Mouse (Mus musculus): ENCODE data around the gene Dynlt1b. TPM values are rescaled to one million over a fixed set of nuclear protein-coding genes. Genes with fewer than 3 reads are reported as not detected.
"Not testable (repeated sequence)": the region's sequence is repeated elsewhere in the genome, so short reads cannot be mapped to it uniquely, and the experiment has no call there.

Gene Dynlt1b
- polyA plus RNA-seq, 1 experiment from 2014 or later = 1,046 TPM

GRCm38 (mm10) chr17:6421547-6422326 is 8.2 kb upstream of the Dynlt1b start:
- not testable (repeated sequence) for H3K9me3 ChIP-seq (ENCODE audit: control insufficient read depth, low read length); ATAC-seq; H3K36me3 ChIP-seq (ENCODE audit: control insufficient read depth, insufficient read depth, low read length); H3K27ac ChIP-seq (ENCODE audit: low read depth, low read length); H3K27me3 ChIP-seq (replicated peaks; ENCODE audit: control insufficient read depth, insufficient read depth, low read length); H3K4me3 ChIP-seq (ENCODE audit: low read length); H3K4me1 ChIP-seq (ENCODE audit: control insufficient read depth, insufficient read depth, low read depth, low read length); H3K9ac ChIP-seq (ENCODE audit: low read depth, low read length); H3K4me2 ChIP-seq (ENCODE audit: low read length)
- 51% methylated on average over 10 of the region's 14 CpGs for WGBS

- H3K9me3 ChIP-seq (ENCODE audit: control insufficient read depth, low read length); H3K4me1 ChIP-seq (ENCODE audit: control insufficient read depth, insufficient read depth, low read depth, low read length); H3K27ac ChIP-seq (ENCODE audit: low read depth, low read length); ATAC-seq; H3K4me2 ChIP-seq (ENCODE audit: low read length); H3K27me3 ChIP-seq (replicated peaks; ENCODE audit: control insufficient read depth, insufficient read depth, low read length); H3K4me3 ChIP-seq (ENCODE audit: low read length); H3K36me3 ChIP-seq (ENCODE audit: control insufficient read depth, insufficient read depth, low read length); H3K9ac ChIP-seq (ENCODE audit: low read depth, low read length): not testable (repeated sequence)
- WGBS = 69% methylated on average over 2 of the region's 2 CpGs
Measured at GRCm38 (mm10) chr17:6422370-6422769, 7.5 kb upstream of the Dynlt1b start.

- H3K27me3 ChIP-seq (replicated peaks; ENCODE audit: control insufficient read depth, insufficient read depth, low read length); H3K4me3 ChIP-seq (ENCODE audit: low read length); H3K4me2 ChIP-seq (ENCODE audit: low read length); H3K9me3 ChIP-seq (ENCODE audit: control insufficient read depth, low read length); H3K36me3 ChIP-seq (ENCODE audit: control insufficient read depth, insufficient read depth, low read length); H3K27ac ChIP-seq (ENCODE audit: low read depth, low read length); H3K9ac ChIP-seq (ENCODE audit: low read depth, low read length); H3K4me1 ChIP-seq (ENCODE audit: control insufficient read depth, insufficient read depth, low read depth, low read length); ATAC-seq: not testable (repeated sequence)
- WGBS = 64% methylated on average over 3 of the region's 3 CpGs
Measured at GRCm38 (mm10) chr17:6422805-6423204, 7.1 kb upstream of the Dynlt1b start.

- not testable (repeated sequence) for H3K9ac ChIP-seq (ENCODE audit: low read depth, low read length); H3K9me3 ChIP-seq (ENCODE audit: control insufficient read depth, low read length); H3K4me2 ChIP-seq (ENCODE audit: low read length); H3K27me3 ChIP-seq (replicated peaks; ENCODE audit: control insufficient read depth, insufficient read depth, low read length); H3K4me3 ChIP-seq (ENCODE audit: low read length); ATAC-seq; H3K27ac ChIP-seq (ENCODE audit: low read depth, low read length); H3K36me3 ChIP-seq (ENCODE audit: control insufficient read depth, insufficient read depth, low read length); H3K4me1 ChIP-seq (ENCODE audit: control insufficient read depth, insufficient read depth, low read depth, low read length)
- 55% methylated on average over 11 of the region's 12 CpGs for WGBS
Measured at GRCm38 (mm10) chr17:6424294-6424980, 5.5 kb upstream of the Dynlt1b start.

GRCm38 (mm10) chr17:6425325-6425724 is 4.6 kb upstream of the Dynlt1b start:
- H3K4me3 ChIP-seq (ENCODE audit: low read length); H3K4me2 ChIP-seq (ENCODE audit: low read length); H3K9me3 ChIP-seq (ENCODE audit: control insufficient read depth, low read length); H3K9ac ChIP-seq (ENCODE audit: low read depth, low read length); H3K4me1 ChIP-seq (ENCODE audit: control insufficient read depth, insufficient read depth, low read depth, low read length); H3K27ac ChIP-seq (ENCODE audit: low read depth, low read length); ATAC-seq; H3K27me3 ChIP-seq (replicated peaks; ENCODE audit: control insufficient read depth, insufficient read depth, low read length); H3K36me3 ChIP-seq (ENCODE audit: control insufficient read depth, insufficient read depth, low read length): not testable (repeated sequence)
- 72% methylated on average over 2 of the region's 3 CpGs for WGBS

GRCm38 (mm10) chr17:6426869-6427268 is 3.0 kb upstream of the Dynlt1b start:
- 76% methylated on average over 4 of the region's 8 CpGs for WGBS

GRCm38 (mm10) chr17:6428926-6429325 is 986 bp upstream of the Dynlt1b start:
- ATAC-seq; H3K9ac ChIP-seq (ENCODE audit: low read depth, low read length): not testable (repeated sequence)
- WGBS = 84% methylated on average over 2 of the region's 2 CpGs

More at GRCm38 (mm10) chr17:6426869-6427268, 3.0 kb upstream of the Dynlt1b start:
- not testable (repeated sequence) for H3K4me3 ChIP-seq (ENCODE audit: low read length); H3K4me1 ChIP-seq (ENCODE audit: control insufficient read depth, insufficient read depth, low read depth, low read length); H3K9ac ChIP-seq (ENCODE audit: low read depth, low read length); H3K27ac ChIP-seq (ENCODE audit: low read depth, low read length); H3K4me2 ChIP-seq (ENCODE audit: low read length); H3K27me3 ChIP-seq (replicated peaks; ENCODE audit: control insufficient read depth, insufficient read depth, low read length); H3K36me3 ChIP-seq (ENCODE audit: control insufficient read depth, insufficient read depth, low read length); H3K9me3 ChIP-seq (ENCODE audit: control insufficient read depth, low read length); ATAC-seq

GRCm38 (mm10) chr17:6430410-6431001 is 594 bp downstream of the Dynlt1b start:
- not testable (repeated sequence) for H3K9me3 ChIP-seq (ENCODE audit: control insufficient read depth, low read length); H3K4me1 ChIP-seq (ENCODE audit: control insufficient read depth, insufficient read depth, low read depth, low read length); H3K27me3 ChIP-seq (replicated peaks; ENCODE audit: control insufficient read depth, insufficient read depth, low read length); H3K36me3 ChIP-seq (ENCODE audit: control insufficient read depth, insufficient read depth, low read length)
- peak overlapping the region; percentile 56 for H3K4me2 ChIP-seq (ENCODE audit: low read length)
- H3K4me3 ChIP-seq (ENCODE audit: low read length) = peak overlapping the region; percentile 44
- H3K27ac ChIP-seq (ENCODE audit: low read depth, low read length) = peak overlapping the region; percentile 83
- peak; percentile 43 for ATAC-seq
- peak overlapping the region; percentile 70 for H3K9ac ChIP-seq (ENCODE audit: low read depth, low read length)
- 8% methylated on average over 8 of the region's 9 CpGs for WGBS

More at GRCm38 (mm10) chr17:6428926-6429325, 986 bp upstream of the Dynlt1b start:
- H3K4me2 ChIP-seq (ENCODE audit: low read length); H3K4me1 ChIP-seq (ENCODE audit: control insufficient read depth, insufficient read depth, low read depth, low read length); H3K36me3 ChIP-seq (ENCODE audit: control insufficient read depth, insufficient read depth, low read length); H3K27ac ChIP-seq (ENCODE audit: low read depth, low read length); H3K27me3 ChIP-seq (replicated peaks; ENCODE audit: control insufficient read depth, insufficient read depth, low read length); H3K4me3 ChIP-seq (ENCODE audit: low read length); H3K9me3 ChIP-seq (ENCODE audit: control insufficient read depth, low read length): not testable (repeated sequence)

- not testable (repeated sequence) for H3K4me2 ChIP-seq (ENCODE audit: low read length); H3K27ac ChIP-seq (ENCODE audit: low read depth, low read length); H3K4me1 ChIP-seq (ENCODE audit: control insufficient read depth, insufficient read depth, low read depth, low read length); H3K27me3 ChIP-seq (replicated peaks; ENCODE audit: control insufficient read depth, insufficient read depth, low read length); H3K4me3 ChIP-seq (ENCODE audit: low read length); H3K36me3 ChIP-seq (ENCODE audit: control insufficient read depth, insufficient read depth, low read length); H3K9ac ChIP-seq (ENCODE audit: low read depth, low read length); ATAC-seq; H3K9me3 ChIP-seq (ENCODE audit: control insufficient read depth, low read length)
- 93% methylated on average over 3 of the region's 4 CpGs for WGBS
Measured at GRCm38 (mm10) chr17:6432456-6432855, 2.5 kb downstream of the Dynlt1b start.
